Mouse (Mus musculus) neural tube, postnatal 0 days (tissue): ENCODE results near the gene Fut2. TPM values are rescaled to one million over a fixed set of nuclear protein-coding genes. Genes with fewer than 3 reads are reported as not detected.

Source experiments
- polyA plus RNA-seq: library from polyadenylated mRNA; unstranded; fragments of >200 nt; fragmentation: Nextera tagmentation; extraction: Ambion mirVana; gene quantifications from 2 replicates; pipeline ENCODE4 v1.2.1, GENCODE M21; 2015

Gene Fut2
- polyA plus RNA-seq = 0.10 and 0.12 TPM in 2 replicates

GRCm38 (mm10) chr7:45666161-45666560 is at the start of gene Fut2:
TSS of gene Fut2 (minus strand) at chr7:45666394.

GRCm38 (mm10) chr7:45715090-45715708 is 49.0 kb upstream of the Fut2 start, which contains the start of gene Rpl18:
TSS of gene Rpl18 (plus strand) at chr7:45715457.

GRCm38 (mm10) chr7:45704730-45705442 is 38.7 kb upstream of the Fut2 start, which contains the start of gene Dbp:
TSS of gene Dbp (plus strand) at chr7:45705088.

DNA sequence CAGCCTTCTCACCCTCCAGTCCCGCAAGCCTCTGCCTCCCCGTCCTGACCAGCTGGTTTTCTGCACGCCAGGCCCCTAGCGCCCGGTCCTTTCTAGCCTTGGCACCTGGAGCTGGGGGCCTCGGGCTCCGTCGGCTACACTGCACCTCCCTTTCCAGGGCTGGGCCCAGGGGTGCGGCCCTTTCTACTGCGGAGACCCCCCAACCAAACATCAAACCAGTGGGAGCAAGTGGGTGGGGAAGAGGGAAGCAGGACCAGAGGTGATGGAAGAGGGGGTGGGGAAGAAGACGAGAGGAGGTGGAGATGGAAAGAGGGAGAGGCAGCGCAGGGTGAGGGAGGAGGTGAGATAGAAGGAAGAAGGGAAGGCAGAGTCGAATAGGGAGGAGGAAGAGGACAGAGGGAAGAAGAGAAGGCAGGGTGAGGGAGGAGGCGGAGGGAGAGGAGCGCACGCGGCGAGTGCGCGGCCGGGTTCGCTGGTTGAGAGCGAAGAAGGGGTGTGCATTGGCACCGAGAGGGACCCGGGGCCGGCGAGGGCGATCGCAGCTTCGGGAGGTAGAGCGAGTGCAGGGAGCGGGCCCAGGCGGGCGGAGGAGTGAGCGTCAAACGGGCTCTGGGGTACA is 33.4 kb upstream of the Fut2 start, which contains the start of gene Car11:
Car11 (plus strand) TSS at position 321 of the 619 bp plus-strand sequence.

DNA sequence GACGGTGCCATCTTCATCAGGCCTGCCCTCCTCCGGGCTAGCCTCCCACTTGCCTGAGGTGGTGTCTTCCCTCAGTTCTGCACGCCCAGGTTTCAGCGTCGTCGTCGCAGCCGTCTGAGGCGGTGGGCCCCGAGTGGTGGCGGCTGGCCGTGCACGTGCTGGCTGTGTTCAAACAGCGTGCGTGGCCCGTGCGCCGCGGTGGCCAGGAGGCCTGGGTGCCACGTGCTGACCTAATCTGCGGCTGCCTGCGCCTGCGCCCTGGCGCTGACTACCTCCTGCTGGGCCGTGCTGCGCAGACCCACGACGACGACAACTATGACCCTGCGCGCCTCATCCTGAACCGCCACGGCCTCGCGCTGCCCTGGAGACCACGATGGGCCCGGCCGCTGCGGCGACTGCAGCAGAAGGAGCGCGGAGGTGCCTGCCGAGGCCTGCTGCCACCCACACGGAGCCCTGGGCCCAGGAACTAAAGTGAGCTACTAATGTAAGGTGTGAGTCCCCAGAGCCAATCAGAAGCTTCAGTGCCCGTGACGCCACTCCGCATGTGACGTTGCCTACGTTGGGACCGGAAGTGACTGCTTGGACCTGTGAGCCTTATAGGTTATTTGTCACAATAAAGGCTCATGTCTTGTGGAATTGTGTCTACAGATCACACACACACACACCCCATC is 27.9 kb upstream of the Fut2 start, which contains the start of gene Sec1:
Sec1 (minus strand) TSS at position 482 of the 671 bp plus-strand sequence.

DNA sequence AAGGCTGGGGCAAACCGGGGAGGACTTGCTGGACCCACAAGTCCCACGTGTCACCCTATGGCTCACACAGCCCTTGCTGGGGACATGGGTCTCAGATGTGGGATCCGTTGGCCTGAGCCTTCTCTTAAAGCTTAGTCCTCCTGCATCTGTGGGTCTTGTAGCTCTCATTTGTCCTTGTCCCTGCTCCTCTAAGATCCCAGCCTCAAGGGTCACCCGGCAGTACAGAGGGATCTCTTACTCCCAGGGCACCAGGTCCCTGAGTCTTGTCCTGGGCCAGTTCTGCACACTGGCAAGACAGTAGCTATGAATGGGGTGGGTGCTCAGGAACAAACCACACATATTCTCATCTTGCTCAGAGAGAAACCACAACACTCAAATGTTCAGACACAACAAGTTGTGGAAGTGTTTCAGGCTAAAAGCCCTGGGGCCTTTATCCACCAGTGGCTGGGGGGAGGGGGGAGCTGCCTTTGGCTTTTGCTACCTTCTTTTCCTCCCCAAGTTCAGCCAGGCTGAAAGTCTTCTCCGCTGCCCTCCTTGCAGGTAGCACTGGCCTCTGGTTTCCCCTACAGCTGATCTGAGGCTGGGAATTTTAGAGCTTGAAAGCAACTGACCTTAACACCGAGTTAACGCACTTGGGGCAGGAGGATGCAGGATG is 17.3 kb upstream of the Fut2 start, which contains the start of gene Ntn5:
Ntn5 (plus strand) TSS at position 627 of the 655 bp plus-strand sequence.

GRCm38 (mm10) chr7:45639561-45640027 is 26.6 kb downstream of the Fut2 start, which contains the start of gene Mamstr:
TSS of gene Mamstr (plus strand) at chr7:45639977.

GRCm38 (mm10) chr7:45627261-45627660 is 38.9 kb downstream of the Fut2 start, which contains the start of gene Rasip1:
TSS of gene Rasip1 (plus strand) at chr7:45627488.

DNA sequence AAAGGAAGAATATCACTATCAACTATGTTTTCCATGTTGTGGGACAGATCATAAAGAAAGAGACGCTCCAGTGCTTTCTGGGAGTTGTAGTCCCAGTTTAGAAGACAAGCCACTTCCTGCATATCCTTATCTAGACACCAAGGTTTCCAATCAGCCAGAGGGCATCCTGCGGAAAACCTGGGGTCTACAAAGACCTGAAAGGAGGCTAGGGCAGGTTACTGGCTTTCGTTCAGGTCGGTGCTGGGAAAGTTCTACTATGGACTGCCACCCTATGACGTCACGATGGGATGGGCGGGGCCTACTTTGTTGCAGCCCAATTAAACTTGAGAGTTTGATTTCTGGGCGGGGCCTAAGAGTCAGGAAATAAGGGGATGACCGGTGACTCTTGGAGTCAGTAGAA is 44.8 kb downstream of the Fut2 start, which contains the start of gene Izumo1:
Izumo1 (plus strand) TSS at position 369 of the 400 bp plus-strand sequence.

DNA sequence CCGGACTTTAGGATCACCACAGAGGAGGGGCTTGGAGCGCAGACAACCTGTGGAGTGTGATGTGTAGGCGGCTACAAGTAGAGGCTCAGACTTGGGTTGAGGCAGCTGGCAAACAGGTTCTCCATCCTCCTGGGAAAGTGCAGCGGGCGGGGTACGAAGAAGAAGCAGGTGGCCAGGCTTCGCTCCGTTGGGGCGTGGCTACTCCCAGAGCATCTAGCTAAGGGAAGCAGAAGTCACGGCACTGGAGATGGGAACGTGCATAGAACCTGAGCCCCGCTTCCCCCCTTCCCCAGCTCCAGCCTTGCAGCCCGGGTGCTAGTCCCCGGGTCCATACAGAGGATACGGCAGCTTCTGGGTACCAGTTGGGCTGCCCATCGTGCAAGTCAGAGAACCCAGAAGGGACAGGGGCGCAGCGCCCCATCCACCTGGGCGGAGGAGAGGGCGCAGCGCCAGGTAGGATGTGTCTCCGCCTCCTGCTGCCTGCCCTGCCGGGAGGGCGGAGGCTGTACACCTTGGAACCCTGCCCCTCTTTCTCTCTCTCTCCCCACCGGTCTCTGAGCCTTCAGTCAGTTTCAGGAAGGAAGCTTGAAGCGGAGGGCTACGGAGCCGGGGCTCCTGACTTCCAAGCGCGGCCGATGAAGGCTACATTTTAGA is 49.0 kb downstream of the Fut2 start, which contains the start of gene Fut1:
Fut1 (plus strand) TSS at position 248 of the 654 bp plus-strand sequence.

Other genes with a start within 250 kb of the Fut2 start
- 0.37 and 0.48 TPM in 2 replicates for gene Lhb, start 245.6 kb downstream of the Fut2 start, polyA plus RNA-seq
- 16.4 and 18.9 TPM in 2 replicates for gene Gys1, start 231.6 kb downstream of the Fut2 start, polyA plus RNA-seq
- gene Ruvbl2, start 228.3 kb downstream of the Fut2 start, polyA plus RNA-seq = 83.2 and 91.0 TPM in 2 replicates
- gene Ftl1, start 206.5 kb downstream of the Fut2 start, polyA plus RNA-seq = 3,929 and 4,285 TPM in 2 replicates
- gene Bax, start 199.5 kb downstream of the Fut2 start, polyA plus RNA-seq = 248 and 251 TPM in 2 replicates
- gene Tulp2, start 184.5 kb downstream of the Fut2 start, polyA plus RNA-seq = 0.29 and 0.49 TPM in 2 replicates
- gene Gm45808, start 179.6 kb downstream of the Fut2 start, polyA plus RNA-seq = not detected in 2 replicates
- 5.4 and 5.5 TPM in 2 replicates for gene Dhdh, start 177.6 kb downstream of the Fut2 start, polyA plus RNA-seq
- gene Nucb1, start 156.0 kb downstream of the Fut2 start, polyA plus RNA-seq = 143 and 157 TPM in 2 replicates
- 18.4 and 20.1 TPM in 2 replicates for gene Ppp1r15a, start 140.1 kb downstream of the Fut2 start, polyA plus RNA-seq
- 5.5 and 6.7 TPM in 2 replicates for gene Plekha4, start 140.1 kb downstream of the Fut2 start, polyA plus RNA-seq
- 0.62 and 0.81 TPM in 2 replicates for gene Hsd17b14, start 111.5 kb downstream of the Fut2 start, polyA plus RNA-seq
- 19.8 and 21.5 TPM in 2 replicates for gene Bcat2, start 96.2 kb downstream of the Fut2 start, polyA plus RNA-seq
- not detected in 2 replicates for gene Fgf21, start 50.9 kb downstream of the Fut2 start, polyA plus RNA-seq
- gene Fut1, start 49.1 kb downstream of the Fut2 start, polyA plus RNA-seq = 0.14 TPM in 1 of 2 replicates, not detected in the other
- gene Izumo1, start 44.6 kb downstream of the Fut2 start, polyA plus RNA-seq = 0.10 TPM in 1 of 2 replicates, not detected in the other
- 18.8 and 19.9 TPM in 2 replicates for gene Rasip1, start 38.9 kb downstream of the Fut2 start, polyA plus RNA-seq
- 4.5 and 5.3 TPM in 2 replicates for gene Mamstr, start 26.4 kb downstream of the Fut2 start, polyA plus RNA-seq
- 1.4 and 1.6 TPM in 2 replicates for gene Ntn5, start 17.6 kb upstream of the Fut2 start, polyA plus RNA-seq
- gene Sec1, start 28.0 kb upstream of the Fut2 start, polyA plus RNA-seq = 0.45 and 0.58 TPM in 2 replicates
- gene Car11, start 33.4 kb upstream of the Fut2 start, polyA plus RNA-seq = 92.0 and 100.0 TPM in 2 replicates
- 6.3 and 8.5 TPM in 2 replicates for gene Dbp, start 38.7 kb upstream of the Fut2 start, polyA plus RNA-seq
- 516 and 551 TPM in 2 replicates for gene Rpl18, start 49.1 kb upstream of the Fut2 start, polyA plus RNA-seq
- gene Sphk2, start 51.6 kb upstream of the Fut2 start, polyA plus RNA-seq = 18.9 and 20.8 TPM in 2 replicates
- gene Fam83e, start 54.8 kb upstream of the Fut2 start, polyA plus RNA-seq = 0.14 TPM in 1 of 2 replicates, not detected in the other
- gene Spaca4, start 59.4 kb upstream of the Fut2 start, polyA plus RNA-seq = not detected in 2 replicates
- gene Lmtk3, start 117.3 kb upstream of the Fut2 start, polyA plus RNA-seq = 19.1 and 20.2 TPM in 2 replicates
- gene Sult2b1, start 118.3 kb upstream of the Fut2 start, polyA plus RNA-seq = 9.0 and 9.5 TPM in 2 replicates
- gene Cyth2, start 148.2 kb upstream of the Fut2 start, polyA plus RNA-seq = 202 and 212 TPM in 2 replicates
- gene Kcnj14, start 158.4 kb upstream of the Fut2 start, polyA plus RNA-seq = 2.1 and 2.3 TPM in 2 replicates
- gene Grwd1, start 164.6 kb upstream of the Fut2 start, polyA plus RNA-seq = 41.4 and 43.8 TPM in 2 replicates
- 51.6 and 60.3 TPM in 2 replicates for gene Kdelr1, start 206.4 kb upstream of the Fut2 start, polyA plus RNA-seq
- 7.6 and 9.0 TPM in 2 replicates for gene Grin2d, start 212.0 kb upstream of the Fut2 start, polyA plus RNA-seq
- gene Syngr4, start 230.3 kb upstream of the Fut2 start, polyA plus RNA-seq = 0.34 TPM in 1 of 2 replicates, not detected in the other
- gene Tmem143, start 230.5 kb upstream of the Fut2 start, polyA plus RNA-seq = 7.3 and 8.2 TPM in 2 replicates